Mouse (Mus musculus) intestine, postnatal 0 days (tissue): ENCODE measurements around the gene Rnaseh2a. TPM values are rescaled to one million over a fixed set of nuclear protein-coding genes. Genes with fewer than 3 reads are reported as not detected.
A peak's percentile ranks its signal among the peaks of the same experiment; 100 is the strongest.

ENCODE experiments used
- ATAC-seq: fragments of 200-750 bp; cut with Nextera tagmentation; 2 replicates; pipeline ENCODE4 v1.8.0; 2017; ENCODE audit warnings: mild to moderate bottlenecking, moderate TSS enrichment, moderate library complexity
- H3K27ac ChIP-seq: fragments of 300-500 bp; sonication (generic); 2 replicates; pipeline ENCODE4 v1.5.1; 2014; ENCODE audit warnings: mild to moderate bottlenecking, low read depth, low read length, moderate library complexity
- H3K27me3 ChIP-seq: fragments of 300-500 bp; sonication (generic); replicated peaks from 2 replicates; pipeline ENCODE4 v1.6.1; 2014; ENCODE audit warnings: low read length, mixed read lengths; ENCODE audit not compliant: control insufficient read depth, insufficient read depth
- H3K36me3 ChIP-seq: fragments of 300-500 bp; sonication (generic); 2 replicates; pipeline ENCODE4 v1.6.1; 2014; ENCODE audit warnings: mild to moderate bottlenecking, moderate library complexity; ENCODE audit not compliant: control insufficient read depth, insufficient read depth
- H3K4me1 ChIP-seq: fragments of 300-500 bp; sonication (generic); replicated peaks from 2 replicates; pipeline ENCODE4 v1.6.1; 2014; ENCODE audit warnings: antibody characterized with exemption, low read length, mixed read lengths; ENCODE audit not compliant: control insufficient read depth, insufficient read depth
- H3K4me2 ChIP-seq: fragments of 300-500 bp; sonication (generic); replicated peaks from 2 replicates; pipeline ENCODE4 v1.6.1; 2014; ENCODE audit warnings: low read depth, mild to moderate bottlenecking, moderate library complexity
- H3K4me3 ChIP-seq: fragments of 300-500 bp; sonication (generic); 2 replicates; pipeline ENCODE4 v1.5.1; 2014; ENCODE audit warnings: low read depth, low read length
- H3K9ac ChIP-seq: fragments of 300-500 bp; sonication (generic); 2 replicates; pipeline ENCODE4 v1.6.1; 2014; ENCODE audit warnings: mild to moderate bottlenecking, low read depth, low read length
- H3K9me3 ChIP-seq: fragments of 300-500 bp; sonication (generic); 2 replicates; pipeline ENCODE4 v1.6.1; 2016; ENCODE audit warnings: mixed run types; ENCODE audit not compliant: control insufficient read depth
- CTCF ChIP-seq: sonication (generic); IDR thresholded peaks from 2 replicates; pipeline ENCODE4 v1.5.1; 2016; ENCODE audit warnings: low read depth, mild to moderate bottlenecking, control low read depth, antibody characterized with exemption, moderate library complexity
- WGBS: fragments of 180-500 bp; shearing (Covaris S2); extraction: QIAGEN DNeasy Blood & Tissue Kit; methylation state at CpG from one replicate; pipeline ENCODE4 v1.1.7; 2014; 5-methylcytosine and 5-hydroxymethylcytosine counted together
- polyA plus RNA-seq: library from polyadenylated mRNA; unstranded; fragments of >200 nt; fragmentation: Nextera tagmentation; extraction: Ambion mirVana; gene quantifications from 2 replicates; pipeline ENCODE4 v1.2.1, GENCODE M21; 2015

Gene Rnaseh2a
- polyA plus RNA-seq, 1 experiment from 2014 or later = 53.2 TPM

DNA sequence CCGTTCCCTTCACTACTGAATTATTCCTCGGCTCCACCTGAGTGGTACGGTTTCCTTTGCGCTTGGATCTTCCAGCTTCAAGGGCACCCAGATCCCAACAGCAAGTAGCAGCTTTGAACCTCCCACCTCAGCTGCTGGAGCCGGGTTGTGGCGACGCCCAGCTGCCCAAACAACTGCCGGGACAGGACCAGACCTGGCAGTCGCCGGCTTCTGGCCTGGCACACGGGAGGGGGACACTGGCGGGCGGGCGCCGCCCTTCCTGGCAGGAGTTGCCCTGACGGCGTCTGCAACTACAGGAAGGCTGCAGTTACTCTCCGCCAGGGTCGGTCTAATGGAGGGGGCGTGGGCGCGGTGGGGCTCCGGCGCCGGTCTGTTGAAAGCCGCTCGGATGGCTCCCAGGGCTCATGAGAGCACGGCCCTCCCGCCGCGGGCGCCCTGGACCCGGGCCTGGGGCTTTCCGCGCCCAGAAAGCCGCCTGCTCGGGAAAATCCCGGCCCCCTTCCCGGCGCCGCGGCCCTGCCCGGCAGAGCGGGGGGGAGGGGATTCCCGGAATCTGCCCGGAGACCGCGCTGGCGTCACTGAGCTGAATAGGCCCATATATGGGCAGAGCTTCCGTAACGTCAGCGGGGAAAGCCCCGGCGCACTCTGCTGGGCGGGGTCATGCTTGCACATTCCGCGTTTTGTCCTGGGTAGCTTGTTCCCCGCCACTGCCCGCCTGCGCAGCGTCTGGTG is 6.6 kb upstream of the Rnaseh2a start:
- peak overlapping the region; percentile 97 for H3K27ac ChIP-seq
- peak overlapping the region; percentile 80 for H3K4me3 ChIP-seq
- H3K4me1 ChIP-seq = peaks cover 18% of the 10 kb centered on the region
- no peak for TF ChIP-seq CTCF
- H3K36me3 ChIP-seq = peaks cover 20% of the 10 kb centered on the region
- ATAC-seq = peak; percentile 65
- H3K27me3 ChIP-seq = no peaks in the 10 kb centered on the region
- peak overlapping the region; percentile 87 for H3K9ac ChIP-seq
- H3K9me3 ChIP-seq = no peaks in the 10 kb centered on the region
- 1% methylated on average over 55 of the region's 61 CpGs for WGBS
- H3K4me2 ChIP-seq = peak overlapping the region; percentile 96

DNA sequence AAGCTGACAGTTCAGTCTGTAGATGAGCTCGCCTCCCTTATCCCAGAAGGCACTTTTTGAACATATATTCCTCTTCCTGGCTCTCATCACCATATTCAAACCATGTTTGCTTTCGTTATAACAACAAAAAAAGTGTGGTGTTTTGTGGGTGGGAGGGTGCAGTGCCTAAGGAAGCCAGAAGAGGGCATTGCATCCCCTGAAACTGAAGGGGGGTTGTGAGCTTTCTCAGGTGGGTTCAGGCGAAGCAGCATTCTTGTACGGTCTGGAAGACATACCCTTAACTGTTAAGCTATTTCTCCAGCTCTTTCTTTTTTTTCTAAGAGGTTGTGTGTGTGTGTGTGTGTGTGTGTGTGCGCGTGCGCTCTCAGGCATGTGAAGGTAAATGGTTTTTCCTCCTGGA is 5.9 kb upstream of the Rnaseh2a start:
- TF ChIP-seq CTCF = peak; percentile 92
- Histone ChIP-seq H3K27ac (peak overlapping the region; percentile 97), H3K27me3 (no peaks in the 10 kb centered on the region), H3K36me3 (peaks cover 27% of the 10 kb centered on the region), H3K4me3 (peak overlapping the region; percentile 80), H3K4me1 (peaks cover 12% of the 10 kb centered on the region; the same call in 1 of the 2 replicates), H3K9ac (no peak overlapping the region), H3K4me2 (peak overlapping the region; percentile 96), H3K9me3 (no peaks in the 10 kb centered on the region)
- no peak for ATAC-seq
- WGBS = 37% methylated on average over 7 of the region's 7 CpGs

GRCm38 (mm10) chr8:84974543-84975142 is 5.1 kb upstream of the Rnaseh2a start:
- no peak for TF ChIP-seq CTCF
- no peak overlapping the region for H3K27ac ChIP-seq
- H3K4me2 ChIP-seq = 0 out of 2 replicates have a peak overlapping the region, but pooled peaks have one; percentile 96
- no peaks in the 10 kb centered on the region for H3K27me3 ChIP-seq
- 74% methylated on average over 8 of the region's 8 CpGs for WGBS
- no peak for ATAC-seq
- H3K9me3 ChIP-seq = no peaks in the 10 kb centered on the region
- no peak overlapping the region for H3K9ac ChIP-seq
- 0 out of 2 replicates have a peak, but pooled peaks cover 8% of the 10 kb centered on the region for H3K4me1 ChIP-seq
- peaks cover 27% of the 10 kb centered on the region for H3K36me3 ChIP-seq
- H3K4me3 ChIP-seq = no peak overlapping the region

- Histone ChIP-seq H3K9ac (no peak overlapping the region), H3K36me3 (peaks cover 27% of the 10 kb centered on the region), H3K27me3 (no peaks in the 10 kb centered on the region), H3K4me1 (0 out of 2 replicates have a peak, but pooled peaks cover 2% of the 10 kb centered on the region), H3K27ac (no peak overlapping the region), H3K4me2 (no peak overlapping the region), H3K4me3 (no peak overlapping the region), H3K9me3 (no peaks in the 10 kb centered on the region)
- peak; percentile 96 for TF ChIP-seq CTCF
- WGBS = 55% methylated on average over 4 of the region's 4 CpGs
- no peak for ATAC-seq
These were observed 4.4 kb upstream of the Rnaseh2a start for GRCm38 (mm10) chr8:84973803-84974542.

GRCm38 (mm10) chr8:84973079-84973478 is 3.5 kb upstream of the Rnaseh2a start:
- Histone ChIP-seq H3K4me3 (no peak overlapping the region), H3K4me2 (no peak overlapping the region), H3K9me3 (no peaks in the 10 kb centered on the region), H3K27me3 (no peaks in the 10 kb centered on the region), H3K36me3 (peaks cover 27% of the 10 kb centered on the region), H3K4me1 (no peaks in the 10 kb centered on the region), H3K27ac (no peak overlapping the region), H3K9ac (no peak overlapping the region)
- TF ChIP-seq CTCF = no peak
- WGBS = 79% methylated on average over 1 of the region's 1 CpGs
- no peak for ATAC-seq

DNA sequence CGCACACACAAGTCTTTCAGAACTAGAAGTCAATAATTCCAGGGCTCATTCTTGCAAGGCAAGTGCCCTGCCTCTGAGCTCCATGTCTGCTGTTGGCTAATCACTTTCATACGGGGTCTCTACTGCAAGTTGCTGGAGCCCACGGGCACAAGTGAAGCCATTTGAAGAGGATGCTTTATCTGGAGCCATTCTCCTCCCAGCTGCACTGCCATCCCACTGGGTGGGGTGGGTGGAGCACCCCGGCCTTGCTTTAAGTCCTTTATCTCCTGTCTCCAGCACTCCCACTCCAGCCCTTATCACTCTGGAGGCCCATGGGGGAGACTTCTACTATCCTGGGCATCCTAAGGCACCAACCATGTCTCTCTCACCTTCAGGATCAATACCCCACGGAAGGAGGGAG is 1.3 kb upstream of the Rnaseh2a start:
- Histone ChIP-seq H3K36me3 (peaks cover 27% of the 10 kb centered on the region), H3K4me1 (0 out of 2 replicates have a peak, but pooled peaks cover 6% of the 10 kb centered on the region), H3K9me3 (no peaks in the 10 kb centered on the region), H3K27me3 (no peaks in the 10 kb centered on the region), H3K4me3 (no peak overlapping the region), H3K27ac (no peak overlapping the region), H3K4me2 (peak overlapping the region; percentile 74; the same call in 1 of the 2 replicates), H3K9ac (no peak overlapping the region)
- WGBS = 44% methylated on average over 5 of the region's 5 CpGs
- ATAC-seq = no peak
- no peak for TF ChIP-seq CTCF
